Mouse (Mus musculus): ENCODE results near the gene Rap1gap. TPM values are rescaled to one million over a fixed set of nuclear protein-coding genes. Genes with fewer than 3 reads are reported as not detected.

Rap1gap gene
- 119 and 120 TPM in 2 replicates for polyA plus RNA-seq (2015; fragmentation: Nextera tagmentation; extraction: Ambion mirVana)

DNA sequence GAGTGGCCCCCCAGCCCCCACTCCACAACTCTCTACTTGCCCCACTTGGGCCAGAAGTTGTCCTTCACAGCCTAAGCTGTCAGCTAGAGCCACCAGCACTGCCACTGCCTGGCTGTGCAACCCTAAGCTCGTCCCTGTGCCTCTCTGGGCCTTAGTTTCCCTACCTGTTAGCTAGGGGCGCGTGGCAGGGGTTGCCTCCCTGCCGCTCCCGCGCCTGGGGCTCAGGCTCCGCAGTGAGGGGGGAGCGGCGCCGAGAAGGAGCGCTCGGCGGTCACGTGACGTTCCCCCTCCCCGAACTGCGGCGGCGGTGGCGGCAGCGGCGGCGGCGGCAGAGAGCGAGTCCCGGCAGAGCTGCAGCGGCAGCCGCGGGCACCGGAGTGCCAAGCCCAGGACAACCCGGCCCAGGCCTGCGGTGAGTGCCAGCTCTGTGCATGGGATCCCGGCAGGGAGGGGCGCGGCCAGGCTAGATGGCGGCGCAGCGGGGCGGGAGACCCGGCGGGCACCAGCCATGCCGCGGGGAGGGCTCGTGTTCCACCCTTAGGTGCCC, at the start of gene Rap1gap:
Gene Rap1gap, plus strand, starts transcription at position 294 of the 547 bp plus-strand sequence.
- Histone ChIP-seq H3K4me3 (ENCODE audit: low read length) (peak within 1 kb of the TSS; percentile 70), H3K9me3 (ENCODE audit: control insufficient read depth, low read length) (no peaks in the 10 kb centered on the region), H3K27ac (ENCODE audit: low read depth, low read length) (peak within 1 kb of the TSS; percentile 78), H3K9ac (ENCODE audit: low read depth, low read length) (peak within 1 kb of the TSS; percentile 91), H3K4me1 (ENCODE audit: control insufficient read depth, insufficient read depth, low read depth, low read length) (peaks cover 51% of the 10 kb centered on the region), H3K27me3 (replicated peaks; ENCODE audit: control insufficient read depth, insufficient read depth, low read length) (no peaks in the 10 kb centered on the region), H3K36me3 (ENCODE audit: control insufficient read depth, insufficient read depth, low read length) (no peaks in the 10 kb centered on the region), H3K4me2 (ENCODE audit: low read length) (peak within 1 kb of the TSS; percentile 90)
- WGBS, result under 1% methylated on average over 25 of the region's 44 CpGs
- peak; percentile 51 for ATAC-seq

DNA sequence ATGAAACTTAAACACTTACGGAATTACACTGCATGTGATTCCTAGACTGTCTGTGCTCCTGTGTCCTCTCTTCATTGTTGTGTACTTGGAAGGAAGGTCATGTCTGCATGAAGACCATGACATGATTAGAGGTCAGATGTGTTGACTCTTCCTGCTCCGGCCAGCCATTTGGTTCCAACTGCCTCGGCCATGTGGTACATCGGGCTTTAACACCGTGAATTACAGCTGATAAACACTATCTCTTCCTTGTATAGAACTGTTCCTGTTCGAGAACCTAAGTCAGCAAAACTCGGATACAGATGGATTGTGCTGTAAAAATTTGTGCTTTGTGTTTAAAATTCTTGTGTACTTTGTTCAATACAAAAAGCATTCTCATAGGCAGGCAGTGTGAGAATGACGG, 41.7 kb upstream of the Rap1gap start:
- Histone ChIP-seq H3K4me3 (ENCODE audit: low read length) (no peak overlapping the region), H3K4me1 (ENCODE audit: control insufficient read depth, insufficient read depth, low read depth, low read length) (no peaks in the 10 kb centered on the region), H3K36me3 (ENCODE audit: control insufficient read depth, insufficient read depth, low read length) (peaks cover 40% of the 10 kb centered on the region), H3K9ac (ENCODE audit: low read depth, low read length) (no peak overlapping the region), H3K27ac (ENCODE audit: low read depth, low read length) (no peak overlapping the region), H3K4me2 (ENCODE audit: low read length) (no peak overlapping the region), H3K27me3 (replicated peaks; ENCODE audit: control insufficient read depth, insufficient read depth, low read length) (no peaks in the 10 kb centered on the region), H3K9me3 (ENCODE audit: control insufficient read depth, low read length) (no peaks in the 10 kb centered on the region)
- WGBS, result 95% methylated on average over 8 of the region's 8 CpGs
- no peak for ATAC-seq

DNA sequence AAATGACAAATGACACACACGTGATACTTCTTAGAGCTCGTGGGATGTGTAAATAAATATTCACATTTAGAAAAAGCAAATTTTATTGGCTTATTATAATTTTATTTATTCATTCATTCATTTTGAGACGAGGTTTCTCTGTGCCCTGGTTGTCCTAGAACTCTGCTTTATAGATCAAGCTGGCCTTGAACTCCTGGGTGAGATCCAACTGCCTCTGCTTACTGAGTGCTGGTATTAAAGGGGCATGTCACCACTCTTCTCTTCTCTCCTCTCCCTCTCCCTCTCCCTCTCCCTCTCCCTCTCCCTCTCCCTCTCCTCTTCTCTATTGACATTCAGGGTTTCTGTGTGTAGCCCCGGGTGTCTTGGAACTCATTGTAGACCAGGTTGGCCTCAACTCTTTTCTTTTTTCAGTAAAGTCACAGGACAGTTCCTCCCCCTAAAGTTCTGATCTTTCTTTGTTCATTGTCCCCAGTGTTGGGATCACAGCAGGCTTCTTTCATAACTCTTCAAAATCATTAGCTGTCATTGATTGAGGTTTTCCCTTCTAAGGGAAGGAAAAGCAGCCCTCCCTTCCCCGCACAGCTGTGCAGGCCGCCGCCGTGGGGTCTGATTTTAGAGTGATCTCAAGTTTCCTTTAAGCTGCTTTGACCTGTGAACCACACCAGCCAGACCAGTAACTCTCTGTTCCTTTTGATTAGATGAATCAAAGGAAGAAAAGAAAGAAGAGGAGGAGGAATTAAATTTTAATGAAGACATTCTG, 36.9 kb upstream of the Rap1gap start:
- H3K9ac ChIP-seq (ENCODE audit: low read depth, low read length), result no peak overlapping the region
- H3K36me3 ChIP-seq (ENCODE audit: control insufficient read depth, insufficient read depth, low read length), result peaks cover 38% of the 10 kb centered on the region
- no peak overlapping the region for H3K4me3 ChIP-seq (ENCODE audit: low read length)
- no peaks in the 10 kb centered on the region for H3K4me1 ChIP-seq (ENCODE audit: control insufficient read depth, insufficient read depth, low read depth, low read length)
- no peak for ATAC-seq
- no peak overlapping the region for H3K4me2 ChIP-seq (ENCODE audit: low read length)
- H3K9me3 ChIP-seq (ENCODE audit: control insufficient read depth, low read length), result no peaks in the 10 kb centered on the region
- 48% methylated on average over 8 of the region's 8 CpGs for WGBS
- H3K27me3 ChIP-seq (replicated peaks; ENCODE audit: control insufficient read depth, insufficient read depth, low read length), result no peaks in the 10 kb centered on the region
- no peak overlapping the region for H3K27ac ChIP-seq (ENCODE audit: low read depth, low read length)

DNA sequence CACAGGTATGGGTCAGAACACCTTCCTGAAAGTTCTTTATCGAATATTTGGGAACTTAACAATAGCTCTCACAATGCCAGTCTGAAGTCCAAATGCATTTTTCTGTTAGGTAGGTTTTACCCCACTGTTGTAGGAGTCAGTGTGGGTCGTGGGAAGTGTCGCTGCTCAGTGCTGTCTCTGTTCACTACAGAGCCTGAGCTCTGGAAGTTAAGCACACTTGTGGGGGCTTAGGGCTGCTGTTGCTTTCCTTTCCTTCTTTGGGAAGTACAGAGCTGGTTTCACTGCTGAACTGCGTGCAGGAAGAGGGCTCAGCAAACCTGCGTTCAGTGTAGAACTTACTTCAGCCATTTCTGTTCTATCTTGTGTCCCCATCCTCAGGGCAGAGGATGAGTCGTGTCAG, 36.1 kb upstream of the Rap1gap start:
- H3K9me3 ChIP-seq (ENCODE audit: control insufficient read depth, low read length), result no peaks in the 10 kb centered on the region
- no peaks in the 10 kb centered on the region for H3K4me1 ChIP-seq (ENCODE audit: control insufficient read depth, insufficient read depth, low read depth, low read length)
- no peak overlapping the region for H3K4me3 ChIP-seq (ENCODE audit: low read length)
- H3K27ac ChIP-seq (ENCODE audit: low read depth, low read length), result no peak overlapping the region
- H3K4me2 ChIP-seq (ENCODE audit: low read length), result no peak overlapping the region
- ATAC-seq, result no peak
- peaks cover 36% of the 10 kb centered on the region for H3K36me3 ChIP-seq (ENCODE audit: control insufficient read depth, insufficient read depth, low read length)
- no peaks in the 10 kb centered on the region for H3K27me3 ChIP-seq (replicated peaks; ENCODE audit: control insufficient read depth, insufficient read depth, low read length)
- no peak overlapping the region for H3K9ac ChIP-seq (ENCODE audit: low read depth, low read length)
- whole genome bisulfite sequencing, result 91% methylated on average over 6 of the region's 6 CpGs

DNA sequence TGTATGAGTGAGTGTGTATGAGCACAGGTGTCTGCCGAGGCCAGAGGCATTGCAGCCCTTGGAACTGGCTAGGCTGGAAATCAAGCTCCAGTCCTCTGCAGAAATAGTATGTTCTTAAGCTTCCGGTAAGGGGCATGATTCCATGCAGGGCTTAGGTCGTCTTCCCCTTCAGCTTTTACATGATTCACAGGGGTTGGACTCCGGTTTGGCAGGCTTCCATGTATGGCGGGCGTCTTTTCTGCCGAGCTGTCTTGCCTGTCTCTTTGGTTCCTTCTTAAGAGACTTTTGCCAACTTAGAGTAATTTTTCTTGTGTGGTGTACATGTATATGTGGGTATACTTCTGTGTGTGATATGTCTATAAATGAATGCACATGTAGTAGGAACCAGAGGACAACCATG, 35.2 kb upstream of the Rap1gap start:
- H3K4me1 ChIP-seq (ENCODE audit: control insufficient read depth, insufficient read depth, low read depth, low read length), result no peaks in the 10 kb centered on the region
- H3K4me2 ChIP-seq (ENCODE audit: low read length), result no peak overlapping the region
- H3K9me3 ChIP-seq (ENCODE audit: control insufficient read depth, low read length), result no peaks in the 10 kb centered on the region
- no peak overlapping the region for H3K4me3 ChIP-seq (ENCODE audit: low read length)
- WGBS, result 68% methylated on average over 7 of the region's 7 CpGs
- H3K27ac ChIP-seq (ENCODE audit: low read depth, low read length), result no peak overlapping the region
- ATAC-seq, result no peak
- H3K27me3 ChIP-seq (replicated peaks; ENCODE audit: control insufficient read depth, insufficient read depth, low read length), result no peaks in the 10 kb centered on the region
- no peak overlapping the region for H3K9ac ChIP-seq (ENCODE audit: low read depth, low read length)
- peaks cover 32% of the 10 kb centered on the region for H3K36me3 ChIP-seq (ENCODE audit: control insufficient read depth, insufficient read depth, low read length)

DNA sequence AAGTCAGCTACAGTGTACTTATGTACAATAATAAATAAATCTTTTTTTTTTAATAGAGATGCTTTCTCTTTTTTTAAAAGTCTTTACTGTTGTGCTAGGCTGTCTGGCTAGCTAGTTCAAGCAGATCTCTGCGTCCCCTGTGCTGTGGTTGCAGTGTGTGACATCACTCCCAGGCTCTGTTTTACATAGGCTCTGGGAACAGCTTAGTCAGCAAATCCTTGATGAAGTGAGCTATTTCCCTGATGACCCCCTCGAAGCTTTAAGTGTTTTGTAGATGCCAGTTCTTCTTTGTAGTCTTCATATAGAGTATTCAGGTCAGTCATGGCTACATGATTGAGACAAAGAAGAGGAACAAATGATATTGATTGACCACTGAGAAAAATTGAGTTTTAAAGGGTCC, 34.4 kb upstream of the Rap1gap start:
- 83% methylated on average over 2 of the region's 2 CpGs for WGBS
- Histone ChIP-seq H3K27me3 (replicated peaks; ENCODE audit: control insufficient read depth, insufficient read depth, low read length) (no peaks in the 10 kb centered on the region), H3K27ac (ENCODE audit: low read depth, low read length) (no peak overlapping the region)

DNA sequence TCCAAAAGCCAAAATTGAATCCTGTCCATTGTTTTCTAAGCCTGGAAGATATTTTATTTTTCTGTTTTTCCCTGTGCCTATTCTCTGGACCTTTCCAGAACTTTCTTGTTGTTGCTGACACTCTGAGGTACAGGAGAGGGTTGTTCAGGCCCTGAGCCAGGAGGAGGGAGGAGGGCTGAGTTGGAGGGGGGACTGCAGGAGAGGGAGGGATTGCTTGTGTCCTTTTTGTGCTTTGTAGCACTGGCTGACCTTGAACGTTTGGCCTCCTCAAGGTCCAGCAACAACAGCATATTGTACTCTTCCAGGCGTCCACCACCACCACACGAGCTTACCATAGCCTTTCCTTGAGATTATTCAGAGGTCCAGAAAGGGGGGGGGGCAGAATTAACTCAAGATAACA, 32.9 kb upstream of the Rap1gap start:
- no peak overlapping the region for H3K9ac ChIP-seq (ENCODE audit: low read depth, low read length)
- H3K4me3 ChIP-seq (ENCODE audit: low read length), result no peak overlapping the region
- no peak overlapping the region for H3K27ac ChIP-seq (ENCODE audit: low read depth, low read length)
- no peaks in the 10 kb centered on the region for H3K4me1 ChIP-seq (ENCODE audit: control insufficient read depth, insufficient read depth, low read depth, low read length)
- no peaks in the 10 kb centered on the region for H3K9me3 ChIP-seq (ENCODE audit: control insufficient read depth, low read length)
- whole genome bisulfite sequencing, result 75% methylated on average over 3 of the region's 3 CpGs
- no peak for ATAC-seq
- peaks cover 37% of the 10 kb centered on the region for H3K36me3 ChIP-seq (ENCODE audit: control insufficient read depth, insufficient read depth, low read length)
- no peaks in the 10 kb centered on the region for H3K27me3 ChIP-seq (replicated peaks; ENCODE audit: control insufficient read depth, insufficient read depth, low read length)
- no peak overlapping the region for H3K4me2 ChIP-seq (ENCODE audit: low read length)

More for the DNA sequence above, 34.4 kb upstream of the Rap1gap start:
- H3K4me1 ChIP-seq (ENCODE audit: control insufficient read depth, insufficient read depth, low read depth, low read length), result no peaks in the 10 kb centered on the region
- no peak overlapping the region for H3K4me3 ChIP-seq (ENCODE audit: low read length)
- H3K36me3 ChIP-seq (ENCODE audit: control insufficient read depth, insufficient read depth, low read length), result peaks cover 37% of the 10 kb centered on the region
- H3K9ac ChIP-seq (ENCODE audit: low read depth, low read length), result no peak overlapping the region
- no peaks in the 10 kb centered on the region for H3K9me3 ChIP-seq (ENCODE audit: control insufficient read depth, low read length)
- ATAC-seq, result no peak
- H3K4me2 ChIP-seq (ENCODE audit: low read length), result no peak overlapping the region

DNA sequence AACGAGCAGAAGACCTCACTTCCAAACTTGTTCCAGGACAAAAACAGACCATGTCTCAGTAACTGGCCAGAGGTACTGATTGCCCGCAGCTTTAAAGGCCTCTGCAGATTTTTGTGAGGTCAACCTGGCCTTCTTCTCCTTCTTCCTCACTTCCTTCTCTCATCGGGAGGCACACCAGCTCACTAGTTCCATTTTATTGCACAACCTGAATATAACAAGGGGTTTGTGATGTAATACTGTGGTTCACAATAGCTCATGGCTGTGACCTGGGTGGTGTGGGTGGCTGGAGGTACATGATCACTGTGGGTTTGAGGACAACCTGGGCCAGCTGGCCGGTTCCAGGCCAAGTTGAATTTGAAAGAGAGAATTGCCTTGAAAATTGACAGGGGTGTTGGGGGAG, 31.1 kb upstream of the Rap1gap start:
- H3K4me1 ChIP-seq (ENCODE audit: control insufficient read depth, insufficient read depth, low read depth, low read length), result no peaks in the 10 kb centered on the region
- no peak for ATAC-seq
- no peaks in the 10 kb centered on the region for H3K9me3 ChIP-seq (ENCODE audit: control insufficient read depth, low read length)
- no peak overlapping the region for H3K4me2 ChIP-seq (ENCODE audit: low read length)
- no peak overlapping the region for H3K27ac ChIP-seq (ENCODE audit: low read depth, low read length)
- H3K4me3 ChIP-seq (ENCODE audit: low read length), result no peak overlapping the region
- H3K36me3 ChIP-seq (ENCODE audit: control insufficient read depth, insufficient read depth, low read length), result peaks cover 39% of the 10 kb centered on the region
- no peak overlapping the region for H3K9ac ChIP-seq (ENCODE audit: low read depth, low read length)
- WGBS, result 93% methylated on average over 4 of the region's 4 CpGs
- H3K27me3 ChIP-seq (replicated peaks; ENCODE audit: control insufficient read depth, insufficient read depth, low read length), result no peaks in the 10 kb centered on the region

DNA sequence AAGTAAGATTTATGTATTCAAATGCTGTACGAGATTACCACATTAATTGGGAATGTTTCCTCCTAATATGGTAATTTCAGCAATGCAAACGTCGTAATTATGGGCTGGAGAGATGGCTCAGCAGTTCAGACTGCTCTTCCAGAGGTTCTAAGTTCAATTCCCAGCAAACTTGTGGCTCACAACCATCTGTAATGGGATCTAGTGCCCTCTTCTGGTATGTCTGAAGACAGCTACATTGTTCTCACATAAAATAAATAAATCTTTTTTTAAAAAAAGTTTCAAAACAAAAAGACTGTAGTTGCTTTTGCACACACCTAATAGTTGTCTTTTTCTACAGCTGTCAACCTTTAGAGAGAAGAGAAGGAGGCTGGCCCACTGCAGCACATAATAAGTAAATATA, 27.9 kb upstream of the Rap1gap start:
- H3K9ac ChIP-seq (ENCODE audit: low read depth, low read length), result no peak overlapping the region
- WGBS, result 81% methylated on average over 3 of the region's 3 CpGs
- H3K27me3 ChIP-seq (replicated peaks; ENCODE audit: control insufficient read depth, insufficient read depth, low read length), result no peaks in the 10 kb centered on the region
- no peak overlapping the region for H3K27ac ChIP-seq (ENCODE audit: low read depth, low read length)
- H3K4me2 ChIP-seq (ENCODE audit: low read length), result no peak overlapping the region
- no peak overlapping the region for H3K4me3 ChIP-seq (ENCODE audit: low read length)
- no peaks in the 10 kb centered on the region for H3K4me1 ChIP-seq (ENCODE audit: control insufficient read depth, insufficient read depth, low read depth, low read length)
- no peaks in the 10 kb centered on the region for H3K9me3 ChIP-seq (ENCODE audit: control insufficient read depth, low read length)
- H3K36me3 ChIP-seq (ENCODE audit: control insufficient read depth, insufficient read depth, low read length), result peaks cover 38% of the 10 kb centered on the region
- no peak for ATAC-seq
